In the genomic region with DNA sequence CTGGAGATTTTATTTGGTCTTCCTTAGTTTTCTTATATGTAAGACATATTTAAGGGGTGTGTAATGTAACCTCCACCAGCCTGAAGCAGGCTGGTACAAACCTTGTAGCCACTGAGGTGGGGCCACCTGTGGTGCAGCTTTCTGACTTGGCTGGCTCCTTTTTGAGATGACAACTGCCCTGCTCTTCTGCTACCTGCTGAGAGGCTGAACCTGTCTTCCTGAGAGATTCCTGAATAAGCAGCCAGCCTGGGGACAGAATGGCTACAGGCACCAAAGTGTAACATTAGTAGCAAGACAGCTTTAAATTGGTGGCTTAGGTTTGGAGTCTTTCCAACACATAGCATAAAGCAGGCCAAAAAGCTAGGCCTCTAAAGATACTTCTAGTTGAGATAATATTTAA, we compare ENCODE assay signal across 1 mouse cellular context. TPM values are rescaled to one million over a fixed set of nuclear protein-coding genes. Genes with fewer than 3 reads are reported as not detected.
"Had no signal": no experiment of that assay in that cellular context is flagged by ENCODE, and none has a peak within 500 bp of the region (broad histone marks: within the 10 kb centered on the region; RNA-seq: fewer than 3 reads in every experiment).

No protein-coding gene starts in this region.

RNA-seq across cellular contexts. Expression of gene Gria4, which starts 46.6 kb away (rescaled TPM):
- polyA plus RNA-seq: spleen, adult 2 months had no signal
